Mouse (Mus musculus): ENCODE measurements around the gene Hrct1. TPM values are rescaled to one million over a fixed set of nuclear protein-coding genes. Genes with fewer than 3 reads are reported as not detected.

Gene Hrct1
- total RNA-seq, 2 experiments from 2014 or later = 4.2 to 4.7 TPM

DNA sequence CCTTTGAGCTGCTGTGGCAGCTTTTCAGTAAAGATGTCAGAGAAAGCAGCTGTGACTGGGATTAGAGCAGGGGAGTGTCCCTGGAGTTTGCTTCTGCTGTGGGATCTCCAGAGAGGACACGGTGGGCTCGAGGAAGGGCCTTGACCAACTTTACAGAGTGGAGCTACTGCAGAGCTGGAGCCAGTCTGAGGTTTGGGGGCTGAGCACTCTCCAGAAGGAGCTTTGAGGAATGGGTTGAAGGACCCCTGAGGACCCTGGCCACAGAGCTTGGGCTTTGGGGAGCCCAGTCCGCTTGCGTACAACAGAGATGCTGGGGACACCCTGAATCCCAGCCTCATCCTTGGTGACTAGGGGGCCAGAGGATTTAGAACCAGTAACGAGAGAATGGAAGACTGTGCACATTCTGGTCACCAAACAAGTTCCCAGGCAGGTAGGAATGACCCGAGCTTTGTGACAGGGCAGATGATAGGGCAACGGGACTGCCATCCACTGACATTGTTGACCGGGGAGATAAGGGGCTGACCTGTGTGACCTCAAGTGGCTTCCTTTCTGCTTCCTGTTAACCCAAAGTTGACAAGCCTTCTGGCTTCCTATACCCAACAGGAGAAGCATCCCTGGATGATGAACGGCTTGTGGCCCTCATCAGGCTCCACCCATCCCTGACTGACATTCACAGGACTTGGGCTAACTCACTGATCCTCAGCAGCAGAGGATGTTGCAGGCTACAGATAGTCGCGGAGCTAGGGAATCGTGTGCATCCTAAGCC lies 577 bp upstream of the Hrct1 start:
- intact Hi-C loops (cut with DNase I) = loop anchor here (5.0 kb wide), 1 partner anchor 144 kb away; the partner anchor contains the start of gene Msmp
- peak; percentile 16 to 30 for DNase-seq

DNA sequence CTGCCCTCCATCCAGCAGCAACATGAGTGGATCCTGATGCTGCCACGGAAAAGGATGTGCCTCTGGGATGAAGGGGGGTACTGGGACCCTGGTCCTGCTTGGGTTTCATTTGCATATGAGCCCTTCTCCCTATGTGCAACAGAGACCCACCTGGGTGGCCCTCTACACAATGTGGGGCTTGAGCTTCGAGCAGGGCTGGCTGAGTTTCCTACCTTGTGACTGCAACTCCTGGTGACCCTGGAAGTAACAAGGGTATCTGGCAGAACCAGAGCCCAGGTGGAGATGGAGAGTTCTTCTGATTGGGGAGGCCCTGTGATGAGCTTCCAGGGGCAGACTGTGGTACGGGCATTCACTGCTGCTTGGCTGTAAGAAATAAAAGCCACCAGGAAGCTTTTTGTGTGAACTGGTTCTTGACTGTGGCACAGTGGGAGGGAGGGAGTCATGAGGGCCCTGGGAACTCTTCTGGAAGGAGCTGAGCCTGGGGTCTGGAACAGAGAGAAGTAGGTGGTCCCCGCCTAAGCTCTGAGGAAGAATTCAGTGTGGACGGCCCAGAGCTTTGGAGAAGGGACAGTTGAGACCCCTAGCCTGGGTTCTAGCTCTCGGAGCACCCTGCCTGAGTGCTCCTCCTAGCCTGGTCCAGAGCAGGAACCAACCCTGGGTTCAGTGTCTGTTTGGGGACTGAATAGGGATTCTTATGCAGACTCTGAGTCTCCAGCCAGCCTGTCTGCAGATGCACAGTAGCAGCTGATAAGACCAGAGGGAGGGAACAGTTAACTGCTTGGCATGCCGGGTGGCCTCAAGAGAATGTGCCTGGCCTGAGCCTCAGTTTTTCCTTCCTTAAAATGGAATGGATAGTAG lies 959 bp downstream of the Hrct1 start:
- intact Hi-C loops (cut with DNase I) = loop anchor here (5.0 kb wide), 1 partner anchor 146 kb away; the partner anchor contains the start of gene Msmp
- peak in 1 of 2 experiments; percentile 16 for DNase-seq

DNA sequence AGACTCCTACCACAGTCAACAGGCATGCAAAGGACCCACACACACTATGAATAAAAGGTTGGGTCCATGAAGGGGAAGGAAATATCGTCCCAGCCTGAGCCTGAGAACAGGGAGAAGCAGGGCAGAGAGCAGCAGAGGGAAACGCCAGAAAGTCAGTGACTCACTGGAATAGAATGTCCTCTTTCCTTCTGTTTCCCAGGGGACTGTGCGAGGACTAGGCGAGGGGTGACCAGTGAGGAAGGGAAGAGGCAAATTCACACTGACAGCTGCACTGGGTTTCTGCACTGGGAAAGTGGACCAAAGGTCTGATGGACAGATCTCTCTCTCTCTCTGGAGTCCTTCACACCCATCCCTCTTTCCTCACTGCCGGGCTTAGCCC lies 1.6 kb downstream of the Hrct1 start:
- peak; percentile 67 to 82 for DNase-seq
- intact Hi-C loops (cut with DNase I) = loop anchor here (5.0 kb wide), 1 partner anchor 146 kb away; the partner anchor contains the start of gene Msmp

DNA sequence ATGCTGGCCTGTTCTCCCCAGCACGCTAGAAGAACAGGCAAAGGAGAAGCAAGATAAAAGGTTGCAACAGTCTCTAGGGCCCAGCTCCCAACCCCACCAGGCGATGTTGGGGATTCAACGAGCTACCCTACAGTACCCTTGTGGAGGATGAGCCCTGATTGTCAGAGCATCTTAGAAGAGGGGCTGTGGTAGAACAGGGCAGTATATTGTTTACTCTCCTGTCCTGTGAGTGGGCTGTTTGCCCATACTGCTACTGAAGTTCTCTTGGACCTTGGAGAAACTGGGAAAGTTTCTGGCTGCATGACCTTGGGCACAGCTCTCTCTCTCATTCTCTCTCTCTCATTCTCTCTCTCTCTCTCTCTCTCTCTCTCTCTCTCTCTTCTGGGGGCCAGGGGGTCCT lies 2.1 kb downstream of the Hrct1 start:
- intact Hi-C loops (cut with DNase I) = loop anchor here (5.0 kb wide), 1 partner anchor 147 kb away; the partner anchor contains the start of gene Msmp
- no peak for DNase-seq

DNA sequence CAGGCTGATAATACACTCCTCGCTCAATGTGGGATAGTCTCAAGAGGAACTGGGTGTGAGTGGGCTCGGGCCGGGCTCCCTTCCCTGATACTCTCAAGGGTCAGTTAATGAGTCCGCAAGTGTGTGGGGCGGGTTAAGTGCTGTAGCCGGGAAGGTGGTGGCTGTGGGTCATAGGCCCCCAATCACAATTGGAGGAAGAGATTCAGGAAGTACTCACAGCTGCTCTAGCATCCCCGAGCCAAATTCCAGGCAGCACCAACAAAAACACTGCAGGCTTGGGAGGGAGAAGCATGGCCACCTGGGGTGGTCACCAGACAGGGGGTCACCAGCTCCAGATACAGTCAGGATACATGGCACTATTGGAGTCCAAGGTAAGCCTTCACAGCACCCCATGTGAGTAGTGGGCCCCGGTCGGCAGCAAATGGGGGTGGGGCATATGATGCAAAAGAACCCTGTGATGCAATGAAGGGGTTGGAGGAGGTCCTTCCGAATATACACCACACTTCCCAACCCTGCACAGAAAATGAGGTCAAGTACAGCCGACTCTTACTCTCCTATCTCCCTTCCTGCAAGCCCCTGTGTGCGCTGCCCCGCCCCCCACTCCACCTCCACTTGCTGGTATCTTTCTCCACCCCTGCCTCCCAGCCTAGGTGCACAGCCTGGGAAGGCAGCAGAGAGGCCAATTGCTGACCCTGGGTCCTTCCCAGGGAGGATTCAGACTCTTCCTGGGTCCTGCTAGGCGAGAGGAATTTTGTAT lies 3.0 kb downstream of the Hrct1 start, which contains the start of gene Spaar:
Gene Spaar (plus strand): TSS at position 241 of the 757 bp plus-strand sequence.
- peak; percentile 70 to 79 for DNase-seq
- intact Hi-C loops (cut with DNase I) = loop anchor here (5.0 kb wide), 1 partner anchor 148 kb away; the partner anchor contains the start of gene Msmp

DNA sequence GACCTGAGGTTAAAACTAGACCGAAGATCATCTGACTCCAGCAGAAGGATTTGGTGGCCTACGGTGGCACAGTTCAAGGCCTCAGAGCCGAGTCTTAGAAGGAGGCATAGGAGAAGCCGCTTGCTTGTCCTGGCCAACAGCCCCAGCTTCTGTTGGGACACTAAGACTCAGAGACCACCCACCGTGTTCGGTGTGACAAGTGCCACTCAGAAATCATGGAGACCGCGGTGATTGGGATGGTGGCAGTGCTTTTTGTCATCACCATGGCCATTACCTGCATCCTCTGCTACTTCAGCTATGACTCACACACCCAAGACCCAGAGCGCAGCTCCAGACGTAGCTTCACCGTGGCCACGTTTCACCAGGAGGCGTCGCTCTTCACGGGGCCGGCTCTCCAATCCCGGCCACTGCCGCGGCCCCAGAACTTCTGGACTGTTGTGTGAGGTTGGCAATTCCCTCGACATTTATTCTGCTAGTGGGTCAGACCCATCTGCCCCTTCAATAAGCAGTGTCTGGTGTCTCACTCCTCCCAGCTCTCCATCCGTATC lies 3.8 kb downstream of the Hrct1 start:
- intact Hi-C loops (cut with DNase I) = no loop called here
- peak; percentile 39 to 54 for DNase-seq

DNA sequence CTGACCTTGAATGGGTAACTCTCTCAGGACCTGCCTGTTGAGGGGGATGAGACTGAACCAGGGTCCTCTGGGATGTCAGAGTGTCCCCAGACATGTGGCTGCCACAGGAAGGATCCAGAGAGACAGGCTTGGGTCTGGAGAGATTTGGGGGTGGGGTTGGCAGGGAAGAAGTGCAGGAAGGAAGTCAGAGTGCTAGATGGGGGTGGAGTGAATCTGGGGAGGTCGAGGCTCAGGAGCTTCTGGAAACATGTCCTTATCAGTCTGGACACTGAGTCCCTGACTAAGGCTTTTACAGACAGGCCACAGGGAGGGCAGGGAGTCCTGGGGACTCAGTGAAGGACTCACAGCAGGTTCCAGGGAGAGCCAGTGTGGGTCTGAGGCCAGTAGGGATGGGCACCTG lies 5.2 kb downstream of the Hrct1 start:
- intact Hi-C loops (cut with DNase I) = no loop called here
- DNase-seq = peak; percentile 28 to 42

DNA sequence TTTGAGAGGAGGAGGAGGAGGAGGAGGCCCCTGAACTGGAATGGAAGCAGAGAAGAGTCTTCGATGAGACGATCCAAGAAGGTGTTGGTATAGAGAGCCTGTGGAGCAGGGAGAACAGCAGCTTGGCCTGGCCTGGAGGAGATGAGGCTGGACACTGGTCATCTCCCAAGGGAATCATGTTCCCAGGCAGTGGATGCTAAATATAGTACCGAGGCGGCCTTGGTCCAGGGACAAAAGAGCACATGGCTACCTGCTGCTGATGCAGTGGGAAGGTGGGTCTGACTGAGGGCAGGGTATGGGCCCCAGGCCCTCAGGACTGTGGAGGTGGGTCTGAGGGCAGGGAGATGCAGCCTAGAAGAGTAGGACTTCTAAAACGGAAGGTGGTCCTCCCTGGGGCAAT lies 6.2 kb downstream of the Hrct1 start:
- intact Hi-C loops (cut with DNase I) = no loop called here
- DNase-seq = peak; percentile 29 to 50

DNA sequence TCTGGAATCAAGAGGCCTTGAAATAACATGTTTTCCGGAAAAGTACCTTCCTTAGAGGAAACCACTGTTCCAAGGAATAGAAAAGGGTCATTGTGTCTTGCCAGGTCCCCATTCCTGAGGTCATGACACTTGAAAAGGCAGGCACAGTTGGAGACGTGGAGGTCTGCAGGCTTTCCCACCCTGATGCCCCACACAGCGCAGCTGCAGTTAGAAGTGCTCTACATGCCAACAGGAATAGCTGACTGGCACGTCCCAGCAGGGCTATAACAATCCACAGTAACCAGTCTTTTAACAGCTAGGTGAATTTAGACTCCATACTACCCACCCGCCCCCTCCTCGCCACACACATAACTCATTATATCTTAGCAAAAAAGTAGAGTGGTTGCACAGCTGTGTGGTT lies 10.2 kb downstream of the Hrct1 start:
- no peak for DNase-seq
- intact Hi-C loops (cut with DNase I) = no loop called here

DNA sequence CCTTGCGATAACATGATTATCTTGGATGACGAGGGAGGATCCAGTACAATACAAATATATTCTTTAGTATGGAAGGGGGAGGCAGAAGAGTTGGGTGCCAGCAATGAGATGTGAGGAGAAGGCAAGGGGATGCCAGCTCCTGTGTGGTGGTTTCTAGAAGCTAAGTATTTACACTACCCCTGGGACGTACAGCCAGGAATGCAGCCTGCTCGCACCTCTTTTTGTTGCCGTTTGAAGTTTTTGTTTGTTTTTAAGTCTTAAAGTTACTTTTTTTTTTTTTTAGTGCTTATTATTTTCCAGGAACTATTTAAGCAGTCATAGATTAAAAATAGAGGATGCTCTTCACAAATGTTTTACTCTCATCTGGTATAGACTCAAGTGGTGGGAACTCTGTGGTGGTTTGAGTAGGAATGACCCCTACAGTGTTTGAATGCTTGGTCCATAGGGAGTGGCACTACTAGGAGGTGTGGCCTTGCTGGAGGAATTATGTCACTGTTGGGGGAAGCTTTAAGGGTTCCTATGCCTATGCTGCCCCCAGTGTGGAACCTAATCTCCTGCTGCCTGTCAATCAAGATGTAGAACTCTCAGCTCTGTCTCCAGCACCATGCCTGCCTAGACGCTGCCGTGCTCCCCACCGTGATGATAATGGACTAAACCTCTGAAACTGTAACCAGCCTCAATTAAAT lies 12.1 kb downstream of the Hrct1 start:
- intact Hi-C loops (cut with DNase I) = no loop called here

DNA sequence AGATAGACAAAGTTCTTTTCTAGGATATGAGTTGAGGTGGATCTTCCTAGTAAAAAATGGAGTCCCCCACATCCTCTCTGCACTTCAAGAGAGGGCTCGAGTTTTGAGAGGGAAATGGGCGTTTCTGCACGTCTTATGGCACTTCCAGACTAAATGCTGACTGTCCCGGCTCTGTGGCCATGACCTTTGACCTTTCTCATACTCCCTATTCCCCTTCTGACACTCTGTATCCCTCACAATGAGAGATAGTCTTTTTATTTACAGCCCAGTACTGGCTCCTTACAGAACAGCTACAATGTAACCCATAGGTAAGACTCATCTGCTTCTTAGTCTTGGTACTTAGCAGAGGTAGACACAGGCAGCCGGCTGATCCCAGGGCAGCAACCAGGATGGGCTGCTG lies 14.5 kb downstream of the Hrct1 start:
- intact Hi-C loops (cut with DNase I) = no loop called here
- DNase-seq = no peak

More for the DNA sequence above, 12.1 kb downstream of the Hrct1 start:
- no peak for DNase-seq

DNA sequence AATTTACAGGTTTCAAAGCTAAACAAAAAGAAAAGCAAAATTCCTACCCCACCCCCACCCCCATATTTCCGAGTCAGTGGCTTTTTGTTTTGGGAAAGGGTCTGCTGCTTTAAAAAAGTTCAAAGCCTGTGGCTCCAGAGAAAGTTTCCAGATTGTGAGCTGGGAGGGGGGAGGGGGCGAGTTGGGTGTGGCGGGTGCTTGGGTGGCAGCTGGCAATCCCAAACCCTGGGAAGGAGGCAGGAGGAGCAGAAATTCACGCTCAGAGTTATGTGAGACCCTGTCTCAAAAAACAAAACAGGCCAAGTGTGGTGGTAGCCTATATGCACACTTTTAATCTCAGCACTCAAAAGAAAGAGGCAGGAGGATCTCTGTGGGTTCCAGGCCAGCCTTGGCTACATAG lies 15.6 kb downstream of the Hrct1 start:
- no peak for DNase-seq
- intact Hi-C loops (cut with DNase I) = no loop called here

DNA sequence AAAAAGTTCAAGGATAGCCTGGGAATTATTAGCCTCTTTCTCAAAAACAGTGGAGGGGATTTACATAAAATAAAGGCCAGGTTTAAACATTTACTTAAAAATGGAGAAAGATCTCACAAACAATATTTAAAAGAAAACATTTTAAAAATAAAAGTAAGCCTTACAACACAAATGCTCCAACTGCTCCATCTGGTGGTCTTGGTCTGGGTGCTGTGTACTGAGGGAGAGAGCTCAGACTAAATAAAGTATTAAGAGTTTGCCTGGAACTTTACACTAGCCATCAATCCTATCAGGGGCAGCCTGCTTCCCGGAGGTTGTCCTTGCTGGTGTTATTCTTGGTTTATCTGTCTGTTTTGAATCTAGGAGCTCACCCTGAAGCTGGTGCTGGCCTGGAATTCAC lies 16.1 kb downstream of the Hrct1 start:
- DNase-seq = no peak
- intact Hi-C loops (cut with DNase I) = no loop called here

DNA sequence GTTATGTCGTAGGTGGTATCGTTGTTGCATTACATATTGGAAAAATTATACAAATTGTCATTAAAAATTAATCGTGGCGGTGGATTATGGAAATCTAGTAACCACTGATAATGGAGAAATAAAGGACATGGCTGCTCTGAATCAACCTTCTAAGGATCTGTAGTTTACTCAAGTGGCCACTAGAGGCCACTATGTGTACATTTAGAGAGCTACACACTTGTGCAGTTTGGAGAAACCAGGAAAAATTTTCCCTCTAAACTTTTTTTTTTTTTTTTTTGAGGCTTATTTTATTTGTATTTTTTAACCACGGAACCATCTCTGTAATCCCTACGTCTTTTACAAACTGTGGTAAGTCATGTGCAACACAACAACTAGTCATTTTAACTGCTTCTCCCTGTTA lies 18.2 kb downstream of the Hrct1 start:
- DNase-seq = no peak
- intact Hi-C loops (cut with DNase I) = loop anchor here (1.0 kb wide), 1 partner anchor 116 kb away; no protein-coding TSS in a partner anchor

DNA sequence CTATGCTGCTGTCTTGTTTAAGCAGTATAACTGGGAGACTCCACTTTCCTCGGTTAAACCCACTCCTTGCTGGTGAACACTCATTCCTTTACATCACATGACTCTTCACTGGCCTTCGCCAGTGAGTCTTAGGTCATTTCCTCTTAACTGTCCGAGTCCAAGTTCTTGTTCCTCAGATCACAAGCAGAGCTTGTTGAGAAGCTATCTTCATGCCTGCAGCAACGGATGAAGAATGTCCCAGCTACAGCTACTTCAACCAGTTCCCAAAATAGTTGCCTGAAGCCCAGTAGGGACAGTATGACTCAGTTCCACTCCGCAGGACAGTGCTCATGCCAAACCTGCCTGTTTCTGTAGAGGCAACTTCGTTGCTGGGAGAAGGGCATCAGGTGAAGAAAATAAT lies 30.2 kb downstream of the Hrct1 start:
- intact Hi-C loops (cut with DNase I) = no loop called here
- DNase-seq = peak in 1 of 2 experiments; percentile 40

DNA sequence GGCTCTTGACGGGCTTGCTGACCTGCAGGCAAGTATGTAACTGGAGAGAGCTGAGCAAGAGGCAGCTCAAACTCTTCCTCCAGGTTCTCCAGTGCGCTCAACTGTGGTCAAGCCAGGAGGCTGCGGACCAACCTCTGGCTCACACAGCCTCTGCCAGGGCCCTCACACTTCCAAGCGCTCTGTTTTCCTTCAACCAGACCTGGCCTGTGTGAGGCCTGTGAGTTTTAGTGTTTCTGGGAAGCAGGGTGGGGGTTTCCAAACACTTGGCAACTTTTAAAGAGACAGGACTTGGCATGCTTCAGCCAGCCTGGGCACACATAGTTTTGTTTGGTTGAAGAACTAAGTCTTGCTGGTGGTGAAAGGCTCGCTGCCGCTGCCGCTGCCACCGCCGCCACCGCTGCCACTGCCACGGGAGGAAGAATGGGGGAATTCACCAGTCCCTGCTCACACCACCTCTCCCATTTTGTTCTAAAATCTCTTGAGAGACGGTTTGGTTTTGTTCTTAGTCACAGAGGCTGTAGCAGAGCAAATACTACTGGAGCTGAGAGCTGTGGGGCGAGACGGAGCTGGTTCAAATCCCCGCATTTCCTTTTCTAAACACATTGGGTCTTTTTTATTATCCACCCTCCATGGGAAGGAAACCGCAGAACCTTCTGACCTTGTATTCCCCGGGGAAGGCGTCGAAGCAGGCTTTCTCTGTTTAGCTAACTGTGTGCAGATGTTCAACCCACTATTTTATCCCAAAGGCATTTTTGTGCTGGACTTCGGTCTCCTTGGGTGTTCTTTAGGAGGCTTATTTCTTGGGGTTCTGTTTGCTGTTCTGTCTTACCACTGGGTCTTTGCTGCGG lies 32.8 kb downstream of the Hrct1 start:
- DNase-seq = peak; percentile 33 to 37
- intact Hi-C loops (cut with DNase I) = loop anchor here (10.0 kb wide), 1 partner anchor 225 kb away; the partner anchor contains the start of gene Ccin

DNA sequence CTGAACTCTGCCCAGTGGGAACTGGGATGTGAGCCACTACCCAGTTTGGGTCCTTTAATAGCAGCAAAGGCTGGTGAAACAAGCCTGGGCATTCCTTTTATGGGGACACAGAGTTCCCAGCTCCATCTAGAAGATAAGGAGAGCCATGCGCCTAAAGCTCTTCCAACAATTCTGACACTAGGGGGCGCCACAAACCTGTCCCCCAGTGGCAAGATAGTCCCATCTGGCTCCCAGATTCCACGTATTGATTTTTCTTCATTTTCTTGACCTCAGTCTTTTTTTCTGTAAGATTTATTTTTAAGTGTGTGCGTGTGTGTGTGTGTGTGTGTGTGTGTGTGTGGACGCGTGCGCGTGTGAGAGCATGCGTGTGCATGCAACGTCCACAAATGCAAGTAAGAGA lies 33.5 kb downstream of the Hrct1 start:
- intact Hi-C loops (cut with DNase I) = loop anchor here (10.0 kb wide), 1 partner anchor 224 kb away; the partner anchor contains the start of gene Ccin
- DNase-seq = peak; percentile 41 to 56

DNA sequence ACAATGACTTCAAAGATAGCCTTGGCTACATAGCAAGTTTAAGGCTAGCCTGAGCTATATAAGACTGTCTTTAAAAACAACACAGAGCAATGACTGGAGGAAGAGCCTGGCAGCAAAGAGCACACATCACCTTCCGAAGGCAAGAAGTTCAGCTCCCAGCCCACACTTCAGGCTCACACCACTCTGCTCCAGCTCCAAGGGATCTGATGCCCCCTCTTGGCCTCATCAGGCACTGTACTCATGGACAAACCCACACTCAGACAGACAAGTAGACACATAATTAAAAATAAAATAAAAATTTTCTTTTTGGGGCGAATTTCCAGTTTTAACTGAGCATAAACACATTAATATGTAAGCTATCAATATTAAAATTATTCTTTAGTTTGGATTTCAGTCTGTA lies 34.3 kb downstream of the Hrct1 start:
- intact Hi-C loops (cut with DNase I) = loop anchor here (10.0 kb wide), 1 partner anchor 223 kb away; the partner anchor contains the start of gene Ccin
- no peak for DNase-seq

Data from heart, postnatal 36 days (tissue).